Mouse (Mus musculus): ENCODE results near the gene Cox7a2l. TPM values are rescaled to one million over a fixed set of nuclear protein-coding genes. Genes with fewer than 3 reads are reported as not detected.

Gene Cox7a2l
- polyA plus RNA-seq, 1 experiment from 2014 or later: 190 TPM

DNA sequence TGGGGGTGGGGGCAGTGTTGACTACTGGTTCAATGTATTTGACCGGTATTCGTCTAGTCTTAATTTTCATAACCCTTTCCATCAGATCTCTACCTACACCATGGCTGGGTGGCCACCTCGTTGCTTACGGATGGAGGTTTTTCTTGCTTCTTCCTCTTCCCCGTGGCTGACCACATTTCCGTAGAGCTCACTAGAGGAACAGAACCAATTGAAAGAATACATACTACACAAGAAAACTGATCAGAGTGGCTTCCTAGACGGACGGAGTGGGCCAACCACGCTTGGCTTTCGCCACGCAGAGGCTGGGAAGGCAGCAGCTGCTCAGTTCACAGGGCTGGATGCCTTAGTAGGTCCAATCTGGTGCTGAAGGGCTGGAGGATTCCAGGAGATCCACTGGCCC, 38.7 kb upstream of the Cox7a2l start:
- WGBS: 94% methylated on average over 11 of the region's 11 CpGs
- ATAC-seq: no peak
- no peaks in the 10 kb centered on the region for H3K36me3 ChIP-seq (ENCODE audit: insufficient read depth, low read length)

DNA sequence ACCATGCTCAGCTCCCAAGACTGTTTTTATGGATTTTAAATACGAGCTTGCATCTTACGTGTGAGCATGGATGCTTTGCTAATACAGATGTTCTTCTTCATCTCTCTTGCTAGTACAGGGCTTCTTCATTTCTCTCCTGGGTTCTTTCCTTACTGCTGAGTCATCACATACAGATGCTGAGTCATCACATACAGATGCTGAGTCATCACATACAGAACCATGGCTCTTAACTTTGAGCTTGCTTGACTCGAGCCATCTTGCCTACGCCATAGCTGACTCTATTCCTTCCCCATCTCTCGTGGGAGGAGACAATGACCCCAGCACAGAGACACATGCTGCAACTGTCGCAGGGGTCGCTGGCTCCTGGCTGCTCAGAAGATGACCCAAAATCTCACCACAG, 37.9 kb upstream of the Cox7a2l start:
- Histone ChIP-seq H3K4me3 (ENCODE audit: low read depth, low read length) (no peak overlapping the region), H3K36me3 (ENCODE audit: insufficient read depth, low read length) (no peaks in the 10 kb centered on the region), H3K27ac (ENCODE audit: low read length) (no peak overlapping the region), H3K27me3 (replicated peaks; ENCODE audit: insufficient read depth, low read length) (no peaks in the 10 kb centered on the region), H3K4me1 (ENCODE audit: insufficient read depth, low read depth, low read length) (no peaks in the 10 kb centered on the region), H3K9me3 (ENCODE audit: low read length) (no peaks in the 10 kb centered on the region), H3K9ac (replicated peaks; ENCODE audit: low read depth) (no peak overlapping the region), H3K4me2 (replicated peaks; ENCODE audit: low read depth, low read length) (no peak overlapping the region)
- TF ChIP-seq CTCF (IDR thresholded peaks at IDR 0.05) (no peak), EP300 (IDR thresholded peaks at IDR 0.05) (no peak)
- DNase-seq (ENCODE audit: low spot score): no peak
- WGBS: 85% methylated on average over 7 of the region's 7 CpGs
- no peak for ATAC-seq

More for the DNA sequence above, 38.7 kb upstream of the Cox7a2l start:
- no peak overlapping the region for H3K27ac ChIP-seq (ENCODE audit: low read length)
- no peak for DNase-seq (ENCODE audit: low spot score)
- H3K4me1 ChIP-seq (ENCODE audit: insufficient read depth, low read depth, low read length): no peaks in the 10 kb centered on the region
- no peaks in the 10 kb centered on the region for H3K27me3 ChIP-seq (replicated peaks; ENCODE audit: insufficient read depth, low read length)
- no peak for TF ChIP-seq CTCF (IDR thresholded peaks at IDR 0.05)
- no peak for TF ChIP-seq EP300 (IDR thresholded peaks at IDR 0.05)
- no peak overlapping the region for H3K9ac ChIP-seq (replicated peaks; ENCODE audit: low read depth)
- no peaks in the 10 kb centered on the region for H3K9me3 ChIP-seq (ENCODE audit: low read length)
- no peak overlapping the region for H3K4me2 ChIP-seq (replicated peaks; ENCODE audit: low read depth, low read length)
- no peak overlapping the region for H3K4me3 ChIP-seq (ENCODE audit: low read depth, low read length)

DNA sequence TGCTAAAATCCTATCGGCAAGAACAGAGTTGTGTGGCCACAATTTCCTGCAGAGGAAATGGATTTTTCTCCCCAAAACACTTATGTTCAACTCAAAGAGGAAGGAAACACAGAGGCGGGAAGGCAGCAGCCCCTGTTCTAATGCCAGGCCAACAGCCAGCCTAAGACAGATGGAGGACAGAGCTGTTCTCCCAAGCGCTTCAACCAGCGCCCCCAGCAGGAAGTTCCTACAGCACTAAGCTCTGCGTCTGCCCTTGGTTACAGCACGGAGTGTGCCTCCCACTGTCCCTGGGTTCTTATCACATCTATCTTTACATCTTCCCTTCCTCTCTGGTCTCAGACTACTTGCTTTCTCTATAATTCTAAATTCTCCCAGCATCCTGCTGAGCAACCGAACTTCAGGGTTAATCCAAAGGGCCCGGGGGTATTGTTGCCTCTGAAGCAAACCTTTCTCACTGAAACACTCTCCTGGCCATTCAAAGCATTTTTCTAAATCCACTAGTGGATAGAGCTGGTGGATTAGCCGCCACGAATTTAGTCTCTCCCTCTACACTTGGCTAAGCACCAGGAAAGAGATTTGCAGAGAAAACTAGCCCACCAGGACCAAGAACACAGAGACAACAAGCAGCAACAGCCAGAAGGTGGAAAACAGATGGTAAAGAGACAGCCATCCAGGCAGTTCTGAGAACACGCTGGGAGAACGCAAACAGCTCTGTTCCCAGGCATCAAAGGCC, 31.5 kb upstream of the Cox7a2l start:
- peak; percentile 51 for TF ChIP-seq CTCF (IDR thresholded peaks at IDR 0.05)
- no peak for TF ChIP-seq EP300 (IDR thresholded peaks at IDR 0.05)
- no peak overlapping the region for H3K4me3 ChIP-seq (ENCODE audit: low read depth, low read length)

DNA sequence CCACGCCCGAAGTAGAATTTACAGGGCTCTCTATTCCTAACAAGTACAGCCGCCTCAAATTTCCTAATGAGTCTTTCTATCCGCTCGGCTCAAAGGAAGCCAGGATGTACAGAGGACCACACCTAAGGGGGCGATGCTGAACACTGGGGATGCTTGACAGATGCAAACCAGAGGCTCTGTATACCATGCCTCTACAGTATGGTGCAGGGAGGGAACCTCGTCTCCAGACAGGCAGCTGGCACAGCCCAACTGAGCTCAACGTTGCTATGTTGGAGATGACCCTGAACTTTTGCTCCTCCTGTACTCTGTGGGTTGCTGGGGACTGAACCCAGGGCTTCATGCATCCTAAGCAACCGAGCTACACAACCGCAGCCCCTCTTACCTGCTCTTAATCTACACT, 30.0 kb upstream of the Cox7a2l start:
- DNase-seq (ENCODE audit: low spot score) (no peak), ATAC-seq (no peak)
- H3K27ac ChIP-seq (ENCODE audit: low read length): no peak overlapping the region
- H3K27me3 ChIP-seq (replicated peaks; ENCODE audit: insufficient read depth, low read length): no peaks in the 10 kb centered on the region
- no peak overlapping the region for H3K9ac ChIP-seq (replicated peaks; ENCODE audit: low read depth)
- no peaks in the 10 kb centered on the region for H3K4me1 ChIP-seq (ENCODE audit: insufficient read depth, low read depth, low read length)
- no peak for TF ChIP-seq CTCF (IDR thresholded peaks at IDR 0.05)
- TF ChIP-seq EP300 (IDR thresholded peaks at IDR 0.05): no peak
- no peak overlapping the region for H3K4me3 ChIP-seq (ENCODE audit: low read depth, low read length)
- 57% methylated on average over 10 of the region's 10 CpGs for WGBS
- H3K4me2 ChIP-seq (replicated peaks; ENCODE audit: low read depth, low read length): no peak overlapping the region
- H3K36me3 ChIP-seq (ENCODE audit: insufficient read depth, low read length): no peaks in the 10 kb centered on the region
- no peaks in the 10 kb centered on the region for H3K9me3 ChIP-seq (ENCODE audit: low read length)

More for the DNA sequence above, 31.5 kb upstream of the Cox7a2l start:
- no peak overlapping the region for H3K9ac ChIP-seq (replicated peaks; ENCODE audit: low read depth)
- H3K9me3 ChIP-seq (ENCODE audit: low read length): no peaks in the 10 kb centered on the region
- no peak overlapping the region for H3K27ac ChIP-seq (ENCODE audit: low read length)
- WGBS: 42% methylated on average over 12 of the region's 12 CpGs
- H3K4me2 ChIP-seq (replicated peaks; ENCODE audit: low read depth, low read length): no peak overlapping the region
- ATAC-seq (no peak), DNase-seq (ENCODE audit: low spot score) (no peak)
- H3K36me3 ChIP-seq (ENCODE audit: insufficient read depth, low read length): no peaks in the 10 kb centered on the region
- no peaks in the 10 kb centered on the region for H3K27me3 ChIP-seq (replicated peaks; ENCODE audit: insufficient read depth, low read length)
- no peaks in the 10 kb centered on the region for H3K4me1 ChIP-seq (ENCODE audit: insufficient read depth, low read depth, low read length)

DNA sequence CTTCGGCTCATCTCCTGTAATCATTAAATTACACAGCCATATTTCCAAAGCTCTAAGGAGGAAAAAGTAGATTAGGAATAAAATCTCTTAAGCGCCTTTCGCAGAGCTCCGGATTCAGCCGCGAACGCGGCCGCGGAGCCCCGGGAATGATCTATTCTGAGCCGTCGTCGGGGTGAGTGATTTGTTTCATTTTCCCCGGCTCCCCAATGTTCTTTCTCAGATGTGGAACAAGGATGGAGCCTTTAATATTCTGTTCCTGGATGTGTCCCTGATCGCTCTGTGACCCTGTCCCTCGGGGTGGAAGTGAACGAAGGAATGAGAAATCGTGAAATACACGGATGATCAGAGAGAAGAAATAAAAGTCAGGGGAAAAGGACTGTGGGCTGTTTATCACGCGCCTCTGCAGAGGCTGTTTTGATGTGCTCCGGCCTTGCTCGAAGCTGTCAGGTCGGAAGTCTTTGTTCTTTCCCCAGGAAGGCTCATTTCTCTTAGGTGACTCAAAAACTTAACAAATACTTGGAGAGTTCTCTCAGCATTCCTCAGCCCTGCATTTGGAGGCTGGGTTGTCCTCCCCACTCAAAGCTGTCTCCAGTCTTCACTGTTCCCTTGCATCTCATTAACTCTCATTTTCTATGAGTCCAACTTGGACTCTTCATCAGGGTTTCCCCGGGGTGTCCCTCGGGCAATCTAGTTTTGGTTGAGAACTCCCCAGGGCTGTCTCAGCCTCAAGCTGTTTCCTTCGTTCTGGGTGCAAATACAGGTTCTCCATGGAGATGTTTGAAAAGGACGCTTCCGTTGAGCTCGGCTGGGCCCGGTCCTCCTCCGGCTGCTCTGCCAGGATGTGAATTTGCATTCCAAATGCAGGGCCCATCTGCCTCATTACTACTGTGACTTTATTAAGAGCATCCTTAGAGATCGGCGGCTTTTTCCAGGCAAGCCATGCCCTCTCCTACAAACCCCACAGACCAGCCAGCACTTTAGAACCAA, 28.9 kb upstream of the Cox7a2l start:
- Histone ChIP-seq H3K9me3 (ENCODE audit: low read length) (no peaks in the 10 kb centered on the region), H3K36me3 (ENCODE audit: insufficient read depth, low read length) (no peaks in the 10 kb centered on the region), H3K27me3 (replicated peaks; ENCODE audit: insufficient read depth, low read length) (no peaks in the 10 kb centered on the region), H3K9ac (replicated peaks; ENCODE audit: low read depth) (0 out of 2 replicates have a peak overlapping the region, but pooled peaks have one; percentile 24), H3K4me1 (ENCODE audit: insufficient read depth, low read depth, low read length) (no peaks in the 10 kb centered on the region), H3K27ac (ENCODE audit: low read length) (no peak overlapping the region), H3K4me2 (replicated peaks; ENCODE audit: low read depth, low read length) (peak overlapping the region; percentile 57), H3K4me3 (ENCODE audit: low read depth, low read length) (peak overlapping the region; percentile 37)
- no peak for TF ChIP-seq EP300 (IDR thresholded peaks at IDR 0.05)
- TF ChIP-seq CTCF (IDR thresholded peaks at IDR 0.05): no peak
- ATAC-seq (peak; percentile 47), DNase-seq (ENCODE audit: low spot score) (peak; percentile 54)
- 8% methylated on average over 35 of the region's 35 CpGs for WGBS

DNA sequence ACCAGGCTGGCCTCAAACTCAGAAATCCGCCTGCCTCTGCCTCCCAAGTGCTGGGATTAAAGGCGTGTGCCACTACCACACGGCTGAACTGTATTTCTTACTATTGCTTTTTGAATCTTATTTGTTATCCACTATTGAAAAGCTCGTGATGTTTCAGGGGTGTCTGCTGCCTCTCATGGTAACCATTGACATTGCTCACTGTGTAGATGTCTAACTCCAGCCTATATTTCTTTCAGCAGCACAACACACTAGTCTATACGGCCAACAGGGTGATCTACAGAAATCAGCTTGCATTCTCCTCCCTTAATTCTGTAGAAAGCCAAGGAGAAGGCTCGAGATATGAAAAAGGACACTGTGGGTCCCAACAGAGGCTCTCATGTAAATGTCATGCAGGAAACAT, 28.1 kb upstream of the Cox7a2l start:
- Histone ChIP-seq H3K9ac (replicated peaks; ENCODE audit: low read depth) (0 out of 2 replicates have a peak overlapping the region, but pooled peaks have one; percentile 24), H3K27me3 (replicated peaks; ENCODE audit: insufficient read depth, low read length) (no peaks in the 10 kb centered on the region), H3K4me3 (ENCODE audit: low read depth, low read length) (peak overlapping the region; percentile 37), H3K36me3 (ENCODE audit: insufficient read depth, low read length) (no peaks in the 10 kb centered on the region), H3K27ac (ENCODE audit: low read length) (no peak overlapping the region), H3K4me1 (ENCODE audit: insufficient read depth, low read depth, low read length) (no peaks in the 10 kb centered on the region), H3K9me3 (ENCODE audit: low read length) (no peaks in the 10 kb centered on the region), H3K4me2 (replicated peaks; ENCODE audit: low read depth, low read length) (peak overlapping the region; percentile 57; the same call in 1 of the 2 replicates)
- no peak for TF ChIP-seq CTCF (IDR thresholded peaks at IDR 0.05)
- no peak for TF ChIP-seq EP300 (IDR thresholded peaks at IDR 0.05)
- DNase-seq (ENCODE audit: low spot score) (peak; percentile 25), ATAC-seq (no peak)
- 74% methylated on average over 6 of the region's 6 CpGs for WGBS
